Mouse (Mus musculus) CD8-positive naive resting alpha-beta T cell, adult 2 months (primary cell): Measurements from ENCODE around the gene Chst12.
"Not testable (repeated sequence)": the region's sequence is repeated elsewhere in the genome, so short reads cannot be mapped to it uniquely, and the experiment has no call there.

Source experiments
- DNase-seq, 2 experiments: peaks; one replicate each; pipeline ENCODE4 v3.0.0; 2022; ENCODE audit warnings: low read depth in 2 of 2, low spot score in 2 of 2

Chst12 gene

DNA sequence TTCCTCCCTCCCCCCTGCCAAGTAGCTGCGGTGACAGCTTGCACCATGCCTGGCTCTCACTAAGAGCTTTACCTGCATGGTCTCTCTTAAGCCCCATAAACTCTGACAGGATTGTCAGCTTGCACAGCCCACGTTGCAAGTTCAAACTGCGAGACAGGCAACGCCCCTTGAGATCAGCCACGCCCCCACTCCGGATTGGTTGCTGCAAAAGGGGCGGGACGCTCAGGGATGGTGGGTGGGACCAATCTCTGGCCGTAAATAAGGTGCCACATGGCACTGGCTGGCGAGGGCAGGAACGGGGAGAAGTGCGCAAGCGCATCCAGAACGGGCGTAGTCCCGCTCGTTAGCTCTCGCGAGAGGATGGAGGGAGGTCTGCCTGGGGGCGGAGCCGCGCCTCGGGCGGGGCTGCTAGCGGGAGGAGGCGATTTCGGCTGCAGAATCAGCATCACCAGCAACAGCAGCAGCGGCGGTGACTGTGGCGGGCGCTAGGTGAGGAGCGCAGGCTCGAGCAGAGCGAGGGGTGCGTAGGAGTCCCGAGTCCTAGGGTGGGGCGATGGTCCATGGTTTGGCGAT lies at the start of gene Chst12:
Chst12 (plus strand) TSS at position 343 of the 573 bp plus-strand sequence.
- DNase-seq, result peak; percentile 99

GRCm38 (mm10) chr5:140461476-140461875 lies 43.9 kb upstream of the Chst12 start:
- DNase-seq, result no peak

- DNase-seq, result not testable (repeated sequence)
Measured at GRCm38 (mm10) chr5:140463151-140463550, 42.2 kb upstream of the Chst12 start.

- DNase-seq, result no peak
Measured at GRCm38 (mm10) chr5:140464943-140465342, 40.4 kb upstream of the Chst12 start.

- DNase-seq, result no peak
Measured at GRCm38 (mm10) chr5:140472336-140472735, 33.0 kb upstream of the Chst12 start.

GRCm38 (mm10) chr5:140481458-140481857 lies 23.9 kb upstream of the Chst12 start:
- no peak for DNase-seq

- no peak for DNase-seq
Measured at GRCm38 (mm10) chr5:140491142-140491541, 14.2 kb upstream of the Chst12 start.

DNA sequence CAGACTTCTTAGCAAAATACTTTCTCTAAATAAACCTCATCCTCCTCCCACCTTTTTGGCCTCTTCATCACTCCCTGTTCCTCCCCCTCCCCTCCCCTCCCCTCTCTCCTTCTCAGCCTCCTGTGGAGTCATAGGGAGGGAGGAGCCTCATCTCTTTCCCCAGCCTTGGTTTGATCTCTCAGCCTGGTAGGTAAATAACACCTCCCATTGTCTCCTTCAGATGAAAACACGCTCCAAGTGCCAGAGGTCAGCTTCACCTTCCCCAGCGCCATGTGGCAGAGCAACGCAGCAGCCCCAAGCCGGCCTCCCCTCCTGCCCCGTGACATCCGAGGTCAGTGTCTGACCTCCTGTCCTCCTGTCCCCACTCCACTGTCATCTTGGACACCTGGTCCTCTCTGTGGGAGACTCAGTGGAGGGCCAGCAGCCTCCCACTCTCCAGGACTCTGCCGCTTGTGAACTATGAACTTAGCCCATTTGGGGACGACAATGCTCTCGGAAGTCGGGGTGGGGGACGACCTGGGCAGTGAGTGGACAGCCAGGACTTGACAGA lies 12.6 kb upstream of the Chst12 start:
- DNase-seq, result no peak

DNA sequence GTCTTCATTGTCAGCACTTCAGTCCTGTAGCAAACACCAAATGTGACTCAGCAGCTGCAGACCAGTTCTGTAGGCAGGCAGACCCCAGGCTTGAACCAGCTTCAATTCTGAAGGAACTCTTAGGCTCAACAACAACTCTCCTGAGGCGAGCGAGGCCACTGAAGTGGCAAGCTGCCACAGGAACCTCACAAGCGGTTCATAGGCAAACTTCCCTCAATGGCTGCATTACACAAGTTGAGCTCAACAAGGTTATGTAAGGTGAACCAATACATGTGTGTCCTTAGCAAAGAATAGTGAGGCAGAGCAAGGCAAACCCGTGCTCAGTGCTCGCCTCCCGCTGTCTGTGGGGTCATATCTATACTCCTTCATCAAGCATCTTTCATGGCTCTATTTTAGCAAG lies 7.2 kb upstream of the Chst12 start:
- no peak for DNase-seq

DNA sequence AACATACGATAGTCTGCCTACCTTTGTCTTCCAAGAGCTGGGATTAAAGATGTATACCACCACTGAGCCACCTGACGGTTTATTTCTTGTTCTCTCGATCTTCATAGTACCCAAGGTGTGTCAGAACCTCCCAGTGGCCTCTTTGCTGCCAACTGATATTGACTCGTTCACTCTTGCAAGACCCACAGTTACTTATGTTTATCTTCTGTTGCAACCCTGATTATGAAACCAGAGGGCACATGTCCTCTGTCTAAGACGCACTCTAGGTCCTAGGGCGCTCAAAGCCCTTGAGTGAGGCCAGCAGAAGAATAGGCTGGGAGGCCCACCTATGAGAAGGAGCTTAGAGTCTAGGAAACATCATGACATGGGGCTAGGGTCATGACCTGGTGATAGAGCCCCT lies 4.6 kb upstream of the Chst12 start:
- no peak for DNase-seq

DNA sequence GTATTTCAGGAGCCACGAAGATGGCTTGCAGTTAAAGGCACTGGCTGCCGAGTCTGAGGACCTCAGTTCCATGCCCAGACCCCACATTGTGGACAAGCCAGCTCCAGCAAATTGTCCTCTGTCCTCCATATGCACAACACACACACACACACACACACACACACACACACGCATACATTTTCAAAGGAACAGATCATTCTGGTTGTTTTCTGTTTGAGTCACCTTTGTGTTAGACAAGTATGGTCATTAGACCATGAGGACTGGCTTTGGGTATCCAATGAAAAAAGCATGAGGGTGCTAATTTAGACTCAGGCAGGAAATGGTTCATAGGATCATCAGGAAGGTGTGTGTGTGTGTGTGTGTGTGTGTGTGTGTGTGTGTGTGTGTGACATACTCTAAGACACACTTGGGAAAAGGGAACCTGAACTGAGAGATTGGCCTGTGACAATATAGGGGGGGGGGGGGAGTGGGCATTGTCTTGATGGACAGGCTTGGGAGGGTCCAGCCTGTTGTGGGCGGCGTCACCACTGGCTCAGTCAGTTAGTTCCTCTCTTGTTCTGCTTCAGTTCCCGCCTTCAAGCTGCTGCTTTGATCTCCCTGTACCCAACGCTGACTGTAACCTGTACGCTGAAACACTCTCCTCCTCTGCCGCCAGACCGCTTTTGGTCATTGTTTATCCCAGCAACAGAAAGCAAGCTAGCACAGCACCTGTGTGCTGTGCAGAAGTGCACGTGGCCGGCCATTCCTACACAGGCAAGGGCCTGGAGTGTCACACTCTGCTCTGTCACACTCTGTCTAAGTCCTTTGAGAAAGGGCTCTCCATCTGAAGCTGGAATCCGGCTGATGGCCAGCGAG lies 3.1 kb upstream of the Chst12 start:
- DNase-seq, result peak in 1 of 2 experiments; percentile 25

GRCm38 (mm10) chr5:140502925-140503324 lies 2.4 kb upstream of the Chst12 start:
- DNase-seq, result not testable (repeated sequence)

DNA sequence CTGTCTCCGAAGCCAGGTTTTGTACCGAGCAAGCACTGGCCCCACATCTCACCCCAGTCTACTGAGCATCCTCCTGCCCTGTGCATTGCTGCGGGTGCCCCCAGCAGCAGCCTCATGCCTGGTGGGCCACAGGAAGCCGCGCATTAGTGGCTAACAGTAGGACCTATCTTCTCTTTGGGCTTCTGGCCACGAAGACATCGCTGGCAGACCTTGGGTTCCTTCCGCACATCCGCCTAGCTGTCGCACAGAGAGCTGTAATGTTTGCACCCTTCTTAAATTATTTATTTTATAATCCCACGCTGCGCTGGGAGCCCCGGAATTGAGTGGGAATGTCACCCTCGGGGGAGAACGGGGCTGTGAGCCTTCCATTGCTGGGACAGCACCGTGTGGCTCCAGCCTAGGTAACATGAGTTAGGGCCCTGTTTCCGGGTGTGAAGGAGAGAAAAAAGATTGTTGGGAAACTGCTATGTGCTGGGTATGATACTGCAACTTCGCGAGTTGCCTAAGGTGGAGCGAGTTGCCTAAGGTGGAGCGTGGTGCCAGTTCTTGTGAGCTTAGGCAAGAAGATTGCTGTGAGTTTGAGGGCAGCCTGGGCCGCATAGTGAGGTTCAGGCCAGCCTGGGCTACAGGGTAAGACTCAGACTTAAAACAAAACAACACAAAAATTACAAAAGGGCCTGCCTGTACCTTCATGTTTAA lies 895 bp downstream of the Chst12 start:
- DNase-seq, result no peak

GRCm38 (mm10) chr5:140507466-140508208 lies 2.3 kb downstream of the Chst12 start:
- DNase-seq, result no peak

- no peak for DNase-seq
Measured at GRCm38 (mm10) chr5:140508686-140509085, 3.3 kb downstream of the Chst12 start.

DNA sequence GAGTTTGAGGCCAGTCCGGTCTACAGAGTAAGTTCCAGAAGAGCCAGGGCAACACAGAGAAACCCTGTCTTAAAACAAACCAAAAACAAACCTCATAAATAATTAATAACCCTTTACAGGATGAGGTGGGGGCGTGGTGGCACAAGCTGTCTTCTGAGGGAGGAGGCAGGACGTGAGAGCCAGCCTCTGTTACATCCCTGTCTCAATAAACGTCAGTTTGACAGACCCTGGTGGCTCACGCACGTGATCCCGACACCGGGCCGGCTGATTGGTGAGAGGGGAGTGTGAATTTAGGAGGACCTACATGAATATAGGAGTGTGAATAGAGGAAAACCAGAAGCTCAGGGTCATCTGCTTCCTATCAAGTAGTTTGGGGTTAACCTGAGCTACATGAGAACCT lies 3.9 kb downstream of the Chst12 start:
- no peak for DNase-seq

DNA sequence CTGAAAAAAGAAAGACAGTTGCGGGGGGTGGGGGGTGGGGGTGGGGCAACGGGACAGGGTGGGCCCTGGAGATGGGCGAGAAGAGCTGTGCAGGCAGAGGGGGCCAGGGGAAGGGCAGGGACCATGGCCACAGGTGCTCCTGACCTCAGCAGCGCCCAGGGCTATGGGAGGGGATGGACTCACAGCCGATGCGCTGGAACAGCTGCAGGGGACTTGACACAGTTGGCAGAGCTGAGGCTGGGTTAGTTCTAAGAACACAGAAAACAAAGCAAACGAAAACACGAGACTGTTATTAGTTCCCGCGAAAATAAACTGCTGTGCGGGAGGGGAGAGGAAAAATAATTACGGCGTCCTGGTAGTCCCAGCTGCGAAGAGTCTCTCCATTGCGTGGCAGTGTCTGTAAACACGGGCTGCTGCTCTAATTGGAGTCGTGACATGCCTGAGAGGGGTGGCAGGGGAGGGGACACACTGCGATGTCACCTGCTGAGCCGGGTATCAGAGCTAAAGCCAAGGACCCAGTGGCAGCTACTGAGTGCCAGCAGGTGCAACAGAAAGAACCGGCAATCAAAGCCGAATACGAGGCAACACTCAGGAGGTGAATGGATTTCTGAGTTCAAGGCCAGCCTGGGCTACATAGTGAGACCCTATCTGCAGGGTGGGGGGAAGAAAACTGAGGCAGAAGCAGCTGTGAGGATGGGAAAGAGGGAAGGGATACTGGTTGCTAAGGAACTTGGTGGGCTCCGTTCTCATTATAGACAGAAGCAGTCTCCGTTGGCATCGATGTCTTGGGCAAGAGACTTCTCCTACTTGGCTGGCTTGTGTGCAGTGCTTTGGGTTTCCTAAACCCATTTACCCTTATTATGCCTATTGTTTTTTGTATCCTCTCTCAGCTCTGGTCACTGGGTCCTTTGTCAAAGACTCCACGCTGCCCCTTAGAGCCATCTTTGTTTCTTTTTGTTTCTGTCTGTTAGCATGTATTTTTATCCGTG lies 5.0 kb downstream of the Chst12 start:
- DNase-seq, result no peak

GRCm38 (mm10) chr5:140513921-140514320 lies 8.6 kb downstream of the Chst12 start:
- DNase-seq, result no peak

DNA sequence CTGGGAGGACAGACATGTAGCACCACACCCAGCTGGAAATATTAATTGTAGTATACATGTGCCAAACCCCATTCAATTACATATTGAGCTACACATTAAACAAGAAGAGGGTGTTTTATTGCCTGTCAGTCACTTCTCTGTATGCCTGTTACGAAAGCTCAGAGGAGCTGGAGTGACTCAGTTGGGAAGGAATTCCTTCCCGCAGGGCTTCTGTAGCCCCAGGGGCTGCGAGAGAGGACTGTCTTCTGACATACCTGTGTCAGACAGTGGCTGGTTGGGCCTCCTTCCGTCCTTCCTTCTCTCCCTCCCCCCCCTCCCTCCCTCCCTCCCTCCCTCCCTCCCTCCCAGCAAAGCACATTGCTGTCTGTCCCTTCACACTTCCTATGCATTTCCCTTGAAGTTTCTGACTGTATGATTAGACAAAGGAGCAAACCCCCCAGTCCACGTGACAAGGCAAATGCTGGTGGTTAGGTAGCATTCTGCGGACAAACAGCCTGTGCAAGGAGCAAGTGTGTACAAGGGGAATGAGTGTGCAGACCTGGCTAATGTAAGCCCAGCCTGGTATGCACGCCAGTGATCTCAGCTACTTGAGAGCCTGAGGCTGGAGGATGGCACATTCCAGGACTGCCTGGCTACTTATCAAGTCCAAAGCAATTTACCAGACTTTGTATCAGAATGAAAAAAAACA lies 9.6 kb downstream of the Chst12 start:
- no peak for DNase-seq
